Mouse (Mus musculus) C2C12 (cell line): Measurements from ENCODE around the gene Thap12.

Experiments used
- CTCF ChIP-seq: IDR thresholded peaks from one replicate; pipeline ENCODE4 v1.5.1; 2011; ENCODE audit not compliant: control insufficient read depth, insufficient read depth, insufficient read length
- USF1 ChIP-seq: IDR thresholded peaks from one replicate; pipeline ENCODE4 v1.6.1; 2011; ENCODE audit warnings: low read depth, mild to moderate bottlenecking, control low read depth, moderate library complexity

- TF ChIP-seq CTCF = no peak
- TF ChIP-seq USF1 = no peak
Measured at GRCm38 (mm10) chr7:98763911-98764310, 61.0 kb downstream of the Thap12 start.
